Mouse (Mus musculus) cortical plate, adult 2 months (tissue): ENCODE measurements around the gene Nip7. TPM values are rescaled to one million over a fixed set of nuclear protein-coding genes. Genes with fewer than 3 reads are reported as not detected.
"Not testable (repeated sequence)": the region's sequence is repeated elsewhere in the genome, so short reads cannot be mapped to it uniquely, and the experiment has no call there.

Experiments
- H3K27ac ChIP-seq: fragments of 200-500 bp; 2 replicates; pipeline ENCODE4 v1.5.1; 2012; ENCODE audit warnings: low read length, control low read depth, inconsistent platforms; ENCODE audit not compliant: insufficient read depth
- H3K4me1 ChIP-seq: fragments of 200-500 bp; 2 replicates; pipeline ENCODE4 v1.6.1; 2011; ENCODE audit warnings: low read length; ENCODE audit not compliant: control insufficient read depth, insufficient read depth
- H3K4me3 ChIP-seq: fragments of 200-500 bp; 2 replicates; pipeline ENCODE4 v1.5.1; 2011; ENCODE audit warnings: mild to moderate bottlenecking, low read length, control low read depth; ENCODE audit not compliant: insufficient read depth
- CTCF ChIP-seq: fragments of 200-500 bp; IDR thresholded peaks from 2 replicates; pipeline ENCODE4 v1.5.1; 2011; ENCODE audit warnings: mild to moderate bottlenecking, control low read depth, low read length; ENCODE audit not compliant: insufficient read depth; ENCODE audit errors: extremely low read depth
- POLR2A ChIP-seq: fragments of 200-500 bp; IDR thresholded peaks from 2 replicates; pipeline ENCODE4 v1.6.1; 2011; ENCODE audit warnings: mild to moderate bottlenecking, low read length, control low read depth; ENCODE audit not compliant: insufficient read depth; ENCODE audit errors: extremely low read depth
- polyA plus RNA-seq: library from polyadenylated mRNA; depleted of rRNA; stranded (reverse); fragments of >200 nt; gene quantifications from 2 replicates; pipeline ENCODE4 v1.2.3, GENCODE M21; 2012; rRNA removed

Gene Nip7
- 36.5 and 42.5 TPM in 2 replicates for polyA plus RNA-seq

DNA sequence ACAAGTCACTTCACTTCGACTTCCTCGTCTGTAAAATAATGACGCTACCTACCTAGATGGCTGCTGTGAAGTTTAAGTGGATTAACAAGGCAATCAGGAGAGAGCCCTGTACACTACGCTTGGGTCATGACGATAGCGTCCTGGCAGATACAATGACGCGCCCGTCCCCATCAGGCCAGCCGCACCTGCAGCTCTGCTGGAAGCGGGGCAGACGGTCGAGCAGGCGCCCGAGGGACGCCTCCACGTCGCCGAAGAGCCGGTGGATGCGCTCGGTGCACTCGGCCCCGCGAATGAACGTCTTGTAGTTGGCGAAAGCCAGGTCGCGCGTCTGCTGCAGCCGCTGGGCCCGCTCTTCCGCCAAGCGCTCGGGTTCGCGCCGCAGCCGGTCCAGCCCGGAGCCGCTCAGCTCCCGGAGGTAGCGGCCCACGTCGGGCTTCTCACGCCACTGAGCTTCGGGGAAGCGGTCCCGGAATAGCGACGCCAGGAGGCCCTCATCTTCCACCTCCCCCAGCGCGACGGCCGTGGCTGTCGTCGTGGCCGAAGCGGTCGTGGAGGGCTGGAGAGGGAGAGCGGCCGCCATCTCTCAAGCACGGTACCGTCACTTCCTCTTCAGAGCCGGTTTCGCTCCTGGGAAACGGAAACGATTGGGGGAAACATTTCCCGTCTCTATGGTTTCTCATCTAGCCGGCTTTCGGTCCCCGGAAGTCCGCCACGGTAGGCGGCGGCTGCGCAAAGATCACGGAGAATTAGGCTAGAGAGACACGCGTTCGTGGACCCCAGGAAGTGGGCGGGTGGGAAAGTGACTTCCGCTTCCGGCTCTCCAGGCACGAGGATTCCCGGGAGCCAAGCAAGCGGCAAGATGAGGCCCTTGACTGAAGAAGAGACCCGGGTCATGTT is at the start of gene Nip7, which contains the start of gene Cog8:
Gene Nip7 (plus strand): TSS at position 802 of the 897 bp plus-strand sequence.
Gene Cog8 (minus strand): TSS at position 614 of the 897 bp plus-strand sequence.
- H3K27ac ChIP-seq = peak within 1 kb of the TSS; percentile 70; the same call in 1 of the 2 replicates
- peaks cover 2% of the 10 kb centered on the region; the same call in 1 of the 2 replicates for H3K4me1 ChIP-seq
- peak within 1 kb of the TSS; percentile 97 for H3K4me3 ChIP-seq
- TF ChIP-seq CTCF (no peak), POLR2A (peak; percentile 57; the same call in 1 of the 2 replicates)

DNA sequence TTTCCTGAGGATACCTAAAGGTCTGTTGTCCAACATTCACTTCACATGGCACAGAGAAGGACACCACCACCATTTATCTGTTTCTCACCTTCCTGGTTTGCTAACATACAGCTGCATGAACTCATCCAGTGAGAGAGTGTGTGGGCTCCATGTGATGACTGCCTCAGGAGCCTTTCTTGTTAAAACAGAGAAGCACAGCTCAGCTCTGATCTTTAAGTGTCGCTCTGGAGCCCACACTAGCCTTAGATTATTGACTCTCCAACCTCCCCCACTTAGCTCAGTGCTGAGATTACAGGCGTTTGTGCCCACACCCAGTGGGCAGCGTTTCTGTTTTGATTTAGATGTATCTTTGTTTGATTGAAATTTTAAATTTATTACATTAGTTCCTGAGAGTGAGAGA is 48.9 kb upstream of the Nip7 start:
- no peak for TF ChIP-seq POLR2A
- no peak for TF ChIP-seq CTCF
- H3K4me3 ChIP-seq = no peak overlapping the region
- H3K4me1 ChIP-seq = 0 out of 2 replicates have a peak, but pooled peaks cover 1% of the 10 kb centered on the region
- H3K27ac ChIP-seq = no peak overlapping the region

DNA sequence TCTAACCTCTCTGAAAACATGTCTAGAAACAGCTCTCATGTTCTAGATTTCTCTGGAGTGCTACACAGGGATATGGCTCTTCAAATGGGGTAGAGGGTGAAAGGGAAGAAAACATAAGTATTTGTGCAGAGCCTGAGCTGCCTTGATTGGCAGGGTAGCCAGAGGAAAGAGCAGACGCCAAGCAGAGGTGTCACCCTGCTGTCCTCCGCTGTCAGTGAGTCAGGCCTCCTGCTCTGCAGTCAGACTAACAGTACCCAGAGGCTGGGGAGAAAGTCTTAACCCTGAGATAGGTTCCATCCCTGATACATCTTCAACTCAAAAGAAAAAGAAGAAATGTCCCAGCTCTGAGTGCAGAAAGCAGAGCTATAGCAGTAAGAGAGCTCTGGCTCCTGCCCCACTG is 44.0 kb upstream of the Nip7 start:
- H3K4me3 ChIP-seq = no peak overlapping the region
- 0 out of 2 replicates have a peak, but pooled peaks cover 1% of the 10 kb centered on the region for H3K4me1 ChIP-seq
- no peak overlapping the region for H3K27ac ChIP-seq
- no peak for TF ChIP-seq CTCF
- TF ChIP-seq POLR2A = no peak

DNA sequence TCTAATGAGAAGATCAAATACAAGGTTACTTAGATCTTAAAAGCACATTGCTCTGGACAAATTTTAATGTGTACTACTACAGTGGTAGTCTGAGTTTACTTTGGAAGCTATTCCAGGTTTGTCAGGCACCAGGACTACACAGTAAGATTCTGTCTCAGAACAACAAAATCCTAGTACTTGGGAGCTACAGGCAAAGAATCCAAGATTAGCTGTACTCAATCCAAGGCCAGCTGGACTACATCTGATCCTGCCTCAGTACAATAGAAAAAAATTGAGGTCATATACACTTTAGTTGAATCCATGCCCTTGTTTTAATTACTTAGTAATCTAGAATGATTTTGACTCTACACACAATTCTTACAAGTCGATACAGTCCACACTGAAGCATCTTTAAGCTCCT is 41.8 kb upstream of the Nip7 start:
- Histone ChIP-seq H3K27ac (no peak overlapping the region), H3K4me3 (no peak overlapping the region), H3K4me1 (no peaks in the 10 kb centered on the region)
- TF ChIP-seq POLR2A (no peak), CTCF (no peak)

DNA sequence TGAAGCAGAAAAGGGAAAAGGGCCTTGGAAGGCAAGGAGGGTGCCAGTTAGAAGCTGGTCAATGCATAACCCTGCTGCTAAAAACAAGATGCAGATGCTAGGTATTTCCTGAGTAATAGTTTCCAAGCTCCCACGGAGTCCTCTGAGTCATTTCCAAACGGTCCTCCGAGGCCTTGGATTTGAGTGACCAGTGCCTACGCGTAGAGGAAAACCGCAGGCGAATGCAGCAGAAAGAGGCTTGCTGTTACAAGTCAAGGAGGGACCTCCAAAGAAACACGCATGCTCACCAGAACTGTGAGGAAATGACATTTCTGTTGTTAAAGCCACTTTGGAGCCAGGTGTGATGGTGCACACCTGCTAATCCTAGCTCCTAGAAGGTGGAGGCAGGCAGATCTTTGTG is 33.2 kb upstream of the Nip7 start:
- no peak for TF ChIP-seq POLR2A
- TF ChIP-seq CTCF = no peak
- no peak overlapping the region for H3K4me3 ChIP-seq
- H3K27ac ChIP-seq = no peak overlapping the region
- H3K4me1 ChIP-seq = no peaks in the 10 kb centered on the region

DNA sequence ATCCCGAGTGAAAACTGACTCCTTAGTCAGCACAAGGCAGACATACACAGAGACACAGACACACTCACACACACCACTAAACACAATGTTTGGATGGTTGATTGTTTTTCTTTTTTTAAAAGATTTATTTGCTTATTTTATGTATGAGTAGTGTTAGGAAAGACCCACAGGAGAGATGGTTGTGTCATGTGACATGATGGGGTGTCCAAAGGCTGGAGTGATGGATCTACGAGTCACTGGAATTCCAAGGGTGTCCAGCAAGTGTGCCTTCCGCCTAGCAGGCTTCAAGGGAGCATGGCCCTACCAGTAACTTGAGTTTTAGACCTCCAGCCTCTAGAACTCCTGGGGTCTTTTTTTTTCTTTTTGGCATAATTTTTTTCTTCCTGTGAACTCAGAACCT is 27.4 kb upstream of the Nip7 start:
- H3K27ac ChIP-seq = no peak overlapping the region
- no peak for TF ChIP-seq POLR2A
- TF ChIP-seq CTCF = no peak
- peaks cover 5% of the 10 kb centered on the region for H3K4me1 ChIP-seq
- no peak overlapping the region for H3K4me3 ChIP-seq

DNA sequence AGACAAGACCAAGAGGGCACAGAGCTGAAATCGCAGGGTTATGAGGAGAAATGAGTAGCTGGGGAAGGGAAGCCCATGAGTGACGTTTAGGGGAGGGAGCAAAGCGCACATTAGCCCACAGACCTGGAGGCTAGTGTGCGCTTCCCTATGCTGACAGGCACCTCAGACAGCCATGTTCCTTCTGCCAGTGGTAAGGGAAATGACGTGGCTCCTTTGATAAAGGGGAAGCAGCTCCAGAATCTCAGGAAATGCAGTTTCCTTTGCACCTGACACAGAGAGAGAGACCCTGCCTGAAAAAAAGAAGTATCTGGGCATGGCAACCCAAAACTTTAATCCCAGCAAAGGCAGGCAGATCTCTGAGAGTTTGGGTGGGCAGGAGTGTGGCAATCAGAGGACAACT is 26.6 kb upstream of the Nip7 start:
- TF ChIP-seq POLR2A = no peak
- no peak for TF ChIP-seq CTCF
- Histone ChIP-seq H3K4me3 (no peak overlapping the region), H3K27ac (no peak overlapping the region)

DNA sequence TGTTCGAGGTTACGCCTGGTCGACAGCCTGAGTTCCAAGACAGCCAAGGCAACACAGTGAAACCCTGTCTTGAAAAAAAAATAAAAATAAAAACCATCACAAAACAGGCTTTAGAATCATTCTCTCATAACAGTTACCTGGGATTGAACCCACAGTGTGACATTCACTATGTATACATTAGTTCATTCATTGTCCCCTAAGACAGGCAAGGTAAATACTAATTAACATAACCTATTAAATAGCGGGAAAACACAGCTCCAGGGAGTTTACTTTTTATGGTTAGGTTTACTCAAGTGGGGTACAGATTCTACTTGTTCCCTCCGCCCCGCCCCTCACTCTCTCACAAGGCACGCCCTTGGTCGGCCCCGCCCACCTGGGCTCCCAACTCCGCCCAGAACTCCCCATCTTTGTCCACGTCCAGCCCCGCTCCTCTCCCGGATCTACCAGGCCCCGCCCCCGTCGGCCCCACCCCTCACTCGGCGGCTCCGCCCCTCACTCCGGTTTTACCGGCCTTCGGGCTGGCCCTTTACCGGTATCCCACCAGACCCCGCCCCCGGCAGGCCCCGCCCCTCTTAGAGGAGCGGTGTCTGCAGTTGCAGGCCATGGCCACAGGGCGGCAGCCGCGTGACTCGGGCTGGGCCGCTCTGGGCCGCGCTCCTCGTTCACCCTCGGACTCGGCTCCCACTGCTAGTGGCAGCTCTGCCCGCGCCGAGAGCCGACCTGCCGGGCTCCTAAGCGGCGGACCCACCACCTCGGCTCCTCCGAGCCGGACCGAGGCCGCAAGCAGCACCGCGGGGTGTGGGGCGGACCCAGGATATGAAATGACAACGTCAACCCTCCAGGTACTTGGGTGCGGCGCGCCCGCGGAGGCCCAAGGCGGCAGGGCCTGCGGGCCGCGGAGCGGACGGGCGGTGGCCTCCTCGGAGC is 25.8 kb upstream of the Nip7 start, which contains the start of gene Vps4a:
Gene Vps4a (plus strand): TSS at position 573 of the 927 bp plus-strand sequence.
- peaks cover 5% of the 10 kb centered on the region for H3K4me1 ChIP-seq
- TF ChIP-seq CTCF (peak; percentile 53), POLR2A (peak; percentile 65; the same call in 1 of the 2 replicates)
- peak within 1 kb of the TSS; percentile 91 for H3K4me3 ChIP-seq
- H3K27ac ChIP-seq = peak within 1 kb of the TSS; percentile 85

More for the DNA sequence above, 26.6 kb upstream of the Nip7 start:
- H3K4me1 ChIP-seq = peaks cover 5% of the 10 kb centered on the region

DNA sequence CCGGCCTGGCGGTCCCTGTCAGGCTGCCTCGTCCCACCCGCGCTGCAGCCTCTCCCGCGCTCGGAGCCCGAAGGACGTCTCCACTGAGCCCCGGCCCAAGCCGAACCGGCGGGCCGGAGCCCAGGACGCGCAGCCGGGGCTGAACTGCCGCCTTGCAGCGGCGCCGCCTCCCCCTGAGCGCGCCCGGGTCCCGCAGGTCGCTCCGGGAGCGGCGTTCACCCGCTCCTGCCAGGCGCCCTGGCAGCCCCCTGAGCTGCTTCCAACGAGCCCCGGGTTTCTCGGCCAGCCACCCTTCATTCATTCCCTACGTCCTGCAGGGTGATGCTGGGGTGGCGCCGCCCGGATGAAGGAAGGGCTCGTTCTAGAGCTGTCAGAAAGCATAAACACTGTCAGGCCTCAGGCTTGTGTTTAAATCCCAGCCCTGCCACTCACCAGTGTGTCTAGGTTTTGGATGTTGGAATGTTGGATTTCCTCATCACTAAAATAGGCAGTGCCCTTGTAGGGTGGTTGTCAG is 25.0 kb upstream of the Nip7 start:
- Histone ChIP-seq H3K4me3 (peak overlapping the region; percentile 91), H3K4me1 (peaks cover 5% of the 10 kb centered on the region), H3K27ac (peak overlapping the region; percentile 85)
- no peak for TF ChIP-seq POLR2A
- TF ChIP-seq CTCF = no peak

DNA sequence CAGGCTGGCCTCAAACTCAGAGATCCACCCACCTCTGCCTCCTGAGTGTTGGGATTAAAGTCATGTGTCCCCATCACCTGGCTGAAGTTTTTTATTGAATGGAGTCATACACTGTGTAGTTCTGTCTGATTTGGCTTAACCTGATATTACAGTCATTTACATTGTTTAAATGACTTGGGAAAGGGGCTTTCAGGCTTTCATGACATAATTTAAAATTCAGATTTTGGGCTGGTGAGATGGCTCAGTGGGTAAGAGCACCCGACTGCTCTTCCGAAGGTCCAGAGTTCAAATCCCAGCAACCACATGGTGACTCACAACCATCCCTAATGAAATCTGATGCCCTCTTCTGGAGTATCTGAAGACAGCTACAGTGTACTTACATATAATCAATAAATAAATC is 23.1 kb upstream of the Nip7 start:
- H3K4me1 ChIP-seq, H3K27ac ChIP-seq, H3K4me3 ChIP-seq: not testable (repeated sequence)
